Mouse (Mus musculus) spleen, adult 2 months (tissue): ENCODE results near the gene Ccdc142. TPM values are rescaled to one million over a fixed set of nuclear protein-coding genes. Genes with fewer than 3 reads are reported as not detected.

ENCODE experiments used
- DNase-seq, 2 experiments: peaks; one replicate each; pipeline versions ENCODE4 v3.0.0 to v3.0.0-alpha.2; 2012 to 2021; ENCODE audit warnings: low spot score in 2 of 2, low read depth in 1 of 2
- H3K27ac ChIP-seq: fragments of 200-500 bp; 2 replicates; pipeline ENCODE4 v1.5.1; 2012; ENCODE audit warnings: low read length, inconsistent platforms; ENCODE audit not compliant: insufficient read depth
- H3K27me3 ChIP-seq: fragments of 200-500 bp; 2 replicates; pipeline ENCODE4 v1.6.1; 2012; ENCODE audit warnings: mild to moderate bottlenecking, moderate library complexity, low read length, inconsistent platforms; ENCODE audit not compliant: control insufficient read depth, insufficient read depth
- H3K36me3 ChIP-seq: fragments of 200-500 bp; 2 replicates; pipeline ENCODE4 v1.6.1; 2012; ENCODE audit warnings: mild to moderate bottlenecking, low read length, inconsistent platforms; ENCODE audit not compliant: control insufficient read depth, insufficient read depth
- H3K4me1 ChIP-seq: fragments of 200-500 bp; 2 replicates; pipeline ENCODE4 v1.6.1; 2011; ENCODE audit warnings: inconsistent platforms; ENCODE audit not compliant: control insufficient read depth, insufficient read depth, insufficient read length
- H3K4me3 ChIP-seq: fragments of 200-500 bp; 2 replicates; pipeline ENCODE4 v1.5.1; 2011; ENCODE audit warnings: mild to moderate bottlenecking, inconsistent platforms; ENCODE audit not compliant: insufficient read depth, insufficient read length; ENCODE audit errors: extremely low read depth
- CTCF ChIP-seq: fragments of 200-500 bp; IDR thresholded peaks from 2 replicates; pipeline ENCODE4 v1.5.1; 2011; ENCODE audit warnings: mild to moderate bottlenecking, inconsistent platforms; ENCODE audit not compliant: insufficient read depth, insufficient read length, insufficient replicate concordance; ENCODE audit errors: extremely low read depth
- POLR2A ChIP-seq: fragments of 200-500 bp; IDR thresholded peaks from 2 replicates; pipeline ENCODE4 v1.6.1; 2011; ENCODE audit warnings: low read depth, low read length, inconsistent platforms
- WGBS: fragments of 180-500 bp; shearing (Covaris S2); methylation state at CpG from one replicate; pipeline ENCODE4 v1.1.7; 2018; 5-methylcytosine and 5-hydroxymethylcytosine counted together
- polyA plus RNA-seq: library from polyadenylated mRNA; depleted of rRNA; stranded (reverse); fragments of >200 nt; gene quantifications from 2 replicates; pipeline ENCODE4 v1.2.3, GENCODE M21; 2012; rRNA removed

Ccdc142 gene
- polyA plus RNA-seq, 1 experiment, result 12.3 TPM

GRCm38 (mm10) chr6:83151721-83152120, 50.3 kb downstream of the Ccdc142 start:
- Histone ChIP-seq H3K4me1 (peaks cover 2% of the 10 kb centered on the region; the same call in 1 of the 2 replicates), H3K4me3 (no peak overlapping the region), H3K27ac (no peak overlapping the region), H3K27me3 (0 out of 2 replicates have a peak, but pooled peaks cover 1% of the 10 kb centered on the region), H3K36me3 (no peaks in the 10 kb centered on the region)
- 80% methylated on average over 8 of the region's 8 CpGs for WGBS
- TF ChIP-seq POLR2A, result no peak
- DNase-seq, result no peak

- H3K27ac ChIP-seq, result no peak overlapping the region
- H3K4me3 ChIP-seq, result no peak overlapping the region
- 0 out of 2 replicates have a peak, but pooled peaks cover 1% of the 10 kb centered on the region for H3K27me3 ChIP-seq
- peaks cover 2% of the 10 kb centered on the region; the same call in 1 of the 2 replicates for H3K4me1 ChIP-seq
- WGBS, result 91% methylated on average over 12 of the region's 12 CpGs
- TF ChIP-seq CTCF, result no peak
- no peaks in the 10 kb centered on the region for H3K36me3 ChIP-seq
- no peak for DNase-seq
These were observed 51.6 kb downstream of the Ccdc142 start for GRCm38 (mm10) chr6:83153038-83153437.

GRCm38 (mm10) chr6:83153485-83153884, 52.1 kb downstream of the Ccdc142 start:
- no peak for DNase-seq
- H3K4me3 ChIP-seq, result no peak overlapping the region
- peaks cover 2% of the 10 kb centered on the region; the same call in 1 of the 2 replicates for H3K4me1 ChIP-seq
- no peaks in the 10 kb centered on the region for H3K36me3 ChIP-seq
- WGBS, result 79% methylated on average over 5 of the region's 5 CpGs
- no peak for TF ChIP-seq CTCF
- no peak for TF ChIP-seq POLR2A
- H3K27me3 ChIP-seq, result 0 out of 2 replicates have a peak, but pooled peaks cover 1% of the 10 kb centered on the region
- H3K27ac ChIP-seq, result no peak overlapping the region

DNA sequence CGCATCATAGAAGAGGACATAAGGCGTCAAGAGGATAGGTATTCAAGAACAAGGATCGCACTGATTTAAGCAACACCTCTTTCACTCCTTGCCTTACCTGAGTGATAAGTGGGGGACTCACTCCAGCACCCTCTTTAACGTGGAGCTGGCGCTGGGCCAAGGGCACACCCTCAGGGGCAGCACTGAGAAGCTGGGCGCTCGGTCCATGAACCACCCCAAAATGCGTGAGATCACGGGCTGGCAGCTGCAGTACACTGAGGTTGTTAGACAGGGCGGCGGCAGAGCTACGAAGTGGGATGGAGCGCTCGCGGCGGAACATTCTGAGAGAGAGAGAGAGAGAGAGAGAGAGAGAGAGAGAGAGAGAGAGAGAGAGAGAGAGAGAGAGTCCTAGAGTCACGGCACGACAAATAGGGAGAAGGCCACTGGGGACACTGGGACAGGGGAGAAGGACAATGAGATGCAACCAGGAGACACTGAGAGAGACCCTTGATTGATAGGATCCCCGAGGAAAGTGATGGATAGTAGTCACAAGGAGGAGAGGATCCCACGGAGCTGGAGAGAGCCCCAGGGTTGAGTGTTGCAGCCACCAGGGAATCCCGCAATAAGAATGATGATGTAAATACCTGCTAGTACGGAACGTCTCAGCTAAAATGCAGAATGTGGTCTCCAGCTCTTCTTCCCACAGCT, 54.3 kb downstream of the Ccdc142 start:
- peak overlapping the region; percentile 62 for H3K4me3 ChIP-seq
- peaks cover 2% of the 10 kb centered on the region; the same call in 1 of the 2 replicates for H3K4me1 ChIP-seq
- WGBS, result 14% methylated on average over 23 of the region's 23 CpGs
- H3K36me3 ChIP-seq, result no peaks in the 10 kb centered on the region
- H3K27me3 ChIP-seq, result 0 out of 2 replicates have a peak, but pooled peaks cover 1% of the 10 kb centered on the region
- DNase-seq, result no peak
- H3K27ac ChIP-seq, result no peak overlapping the region
- TF ChIP-seq POLR2A, result no peak
- no peak for TF ChIP-seq CTCF

DNA sequence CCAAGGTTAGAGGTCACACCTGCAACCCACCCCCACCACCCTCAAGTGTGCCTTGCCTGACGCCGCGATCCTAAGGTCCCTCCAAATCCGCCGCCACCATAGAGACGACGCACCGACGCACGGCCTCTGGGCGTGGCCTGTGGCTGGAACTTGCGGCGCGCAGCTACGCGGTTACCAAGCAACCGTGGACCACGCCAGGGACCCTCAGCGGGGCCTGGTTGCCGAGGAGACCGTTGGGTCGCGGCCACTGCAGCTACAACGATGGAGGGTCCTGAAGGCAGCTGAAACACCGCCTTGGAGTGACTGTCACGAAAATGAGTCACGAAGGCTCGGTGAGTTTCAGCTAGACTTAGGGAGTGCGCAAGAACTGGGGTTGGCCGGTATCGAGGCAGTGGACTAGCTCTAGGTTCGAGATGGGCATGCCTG, 54.9 kb downstream of the Ccdc142 start, which contains the start of the genes Wdr54 and 1700003E16Rik:
Gene Wdr54 (minus strand): TSS at position 139 of the 426 bp plus-strand sequence.
Gene 1700003E16Rik (plus strand): TSS at position 146 of the 426 bp plus-strand sequence.
- Histone ChIP-seq H3K36me3 (no peaks in the 10 kb centered on the region), H3K4me1 (peaks cover 2% of the 10 kb centered on the region; the same call in 1 of the 2 replicates), H3K4me3 (peak within 1 kb of the TSS; percentile 62), H3K27me3 (0 out of 2 replicates have a peak, but pooled peaks cover 1% of the 10 kb centered on the region), H3K27ac (no peak within 1 kb of the TSS)
- TF ChIP-seq POLR2A (no peak), CTCF (no peak)
- DNase-seq, result no peak
- 3% methylated on average over 32 of the region's 32 CpGs for WGBS

Other genes starting within 250 kb of the Ccdc142 start
- gene Sema4f, start 161.8 kb upstream of the Ccdc142 start, polyA plus RNA-seq, result 3.2 TPM in 2 replicates
- 2.6 and 2.8 TPM in 2 replicates for gene M1ap, start 154.7 kb upstream of the Ccdc142 start, polyA plus RNA-seq
- gene Dok1, start 68.1 kb upstream of the Ccdc142 start, polyA plus RNA-seq, result 22.6 and 23.8 TPM in 2 replicates
- 3.1 and 3.5 TPM in 2 replicates for gene Loxl3, start 67.4 kb upstream of the Ccdc142 start, polyA plus RNA-seq
- 582 and 730 TPM in 2 replicates for gene Aup1, start 47.1 kb upstream of the Ccdc142 start, polyA plus RNA-seq
- gene Htra2, start 46.3 kb upstream of the Ccdc142 start, polyA plus RNA-seq, result 59.1 and 69.0 TPM in 2 replicates
- 2.7 and 2.8 TPM in 2 replicates for gene Dqx1, start 43.8 kb upstream of the Ccdc142 start, polyA plus RNA-seq
- gene Tlx2, start 31.3 kb upstream of the Ccdc142 start, polyA plus RNA-seq, result 0.11 and 0.16 TPM in 2 replicates
- 10.0 and 10.7 TPM in 2 replicates for gene Pcgf1, start 23.7 kb upstream of the Ccdc142 start, polyA plus RNA-seq
- gene Lbx2, start 15.2 kb upstream of the Ccdc142 start, polyA plus RNA-seq, result 2.8 and 3.9 TPM in 2 replicates
- 6.1 and 6.5 TPM in 2 replicates for gene Gm42688, start within 50 bp of the Ccdc142 start, polyA plus RNA-seq
- gene Mrpl53, start 7.4 kb downstream of the Ccdc142 start, polyA plus RNA-seq, result 35.0 and 39.7 TPM in 2 replicates
- gene Mogs, start 13.9 kb downstream of the Ccdc142 start, polyA plus RNA-seq, result 54.5 and 67.2 TPM in 2 replicates
- gene Wbp1, start 20.0 kb downstream of the Ccdc142 start, polyA plus RNA-seq, result 83.4 and 95.3 TPM in 2 replicates
- 27.1 and 53.4 TPM in 2 replicates for gene Ino80b, start 23.8 kb downstream of the Ccdc142 start, polyA plus RNA-seq
- gene Rtkn, start 33.9 kb downstream of the Ccdc142 start, polyA plus RNA-seq, result 3.6 and 5.7 TPM in 2 replicates
- gene Wdr54, start 54.8 kb downstream of the Ccdc142 start, polyA plus RNA-seq, result 0.77 and 1.6 TPM in 2 replicates
- 0.04 and 0.05 TPM in 2 replicates for gene 1700003E16Rik, start 54.8 kb downstream of the Ccdc142 start, polyA plus RNA-seq
- gene Dctn1, start 64.3 kb downstream of the Ccdc142 start, polyA plus RNA-seq, result 69.0 and 85.6 TPM in 2 replicates
- 0.05 and 0.26 TPM in 2 replicates for gene Slc4a5, start 118.2 kb downstream of the Ccdc142 start, polyA plus RNA-seq
- 7.1 and 7.7 TPM in 2 replicates for gene Mthfd2, start 224.3 kb downstream of the Ccdc142 start, polyA plus RNA-seq
- gene Mob1a, start 224.4 kb downstream of the Ccdc142 start, polyA plus RNA-seq, result 28.3 and 35.1 TPM in 2 replicates
- 7.7 and 74.0 TPM in 2 replicates for gene Bola3, start 247.5 kb downstream of the Ccdc142 start, polyA plus RNA-seq